Mouse (Mus musculus) MEL (cell line): ENCODE data around the gene Cd180. TPM values are rescaled to one million over a fixed set of nuclear protein-coding genes. Genes with fewer than 3 reads are reported as not detected.

ENCODE experiments used
- DNase-seq: peaks from one replicate; pipeline ENCODE4 v3.0.0; 2011; ENCODE audit warnings: low read depth, low spot score
- H3K27ac ChIP-seq: 2 replicates; pipeline ENCODE4 v1.5.1; 2012; ENCODE audit warnings: low read depth, mild to moderate bottlenecking, control low read depth, low read length, moderate library complexity; ENCODE audit not compliant: control insufficient read depth
- H3K27me3 ChIP-seq, 2 experiments: fragments of 150-350 bp in 1 of 2; sonication (generic) in 1 of 2; 2 replicates each; pipeline ENCODE4 v1.6.1; 2012; ENCODE audit warnings: low read length in 2 of 2, mild to moderate bottlenecking in 2 of 2, improper control_type of control experiment in 1 of 2, moderate library complexity in 1 of 2; ENCODE audit not compliant: insufficient read depth in 2 of 2, control insufficient read depth in 1 of 2
- H3K36me3 ChIP-seq, 2 experiments: 2 replicates each; pipeline ENCODE4 v1.6.1; 2012 to 2014; ENCODE audit warnings: low read length in 2 of 2, improper control_type of control experiment in 1 of 2, inconsistent platforms in 1 of 2, mild to moderate bottlenecking in 1 of 2; ENCODE audit not compliant: insufficient read depth in 2 of 2, control insufficient read depth in 1 of 2
- H3K4me1 ChIP-seq, 2 experiments: fragments of 150-350 bp in 1 of 2; sonication (generic) in 1 of 2; 2 replicates each; pipeline ENCODE4 v1.6.1; 2012; ENCODE audit warnings: low read length in 2 of 2, improper control_type of control experiment in 1 of 2, mild to moderate bottlenecking in 1 of 2; ENCODE audit not compliant: insufficient read depth in 2 of 2, control insufficient read depth in 1 of 2
- H3K4me3 ChIP-seq, 2 experiments: fragments of 150-350 bp in 1 of 2; sonication (generic) in 1 of 2; 2 replicates each; pipeline ENCODE4 v1.5.1; 2012; ENCODE audit warnings: low read depth in 2 of 2, low read length in 2 of 2, mild to moderate bottlenecking in 2 of 2, moderate library complexity in 2 of 2, control low read depth in 1 of 2, improper control_type of control experiment in 1 of 2; ENCODE audit not compliant: control insufficient read depth in 1 of 2, insufficient read depth in 1 of 2
- H3K79me2 ChIP-seq: 2 replicates; pipeline ENCODE4 v1.6.1; 2012; ENCODE audit warnings: mild to moderate bottlenecking, low read length, moderate library complexity; ENCODE audit not compliant: control insufficient read depth, poor library complexity, insufficient read depth
- H3K9ac ChIP-seq: 2 replicates; pipeline ENCODE4 v1.6.1; 2012; ENCODE audit warnings: low read depth, mild to moderate bottlenecking, control low read depth, low read length, moderate library complexity; ENCODE audit not compliant: control insufficient read depth, poor library complexity, severe bottlenecking
- H3K9me3 ChIP-seq: fragments of 150-350 bp; sonication (generic); replicated peaks from 2 replicates; pipeline ENCODE4 v1.6.1; 2012; ENCODE audit warnings: mild to moderate bottlenecking, low read length, improper control_type of control experiment, moderate library complexity; ENCODE audit not compliant: insufficient read depth
- BHLHE40 ChIP-seq: IDR thresholded peaks from 2 replicates; pipeline ENCODE4 v1.6.1; 2012; ENCODE audit warnings: low read depth, mild to moderate bottlenecking, inconsistent platforms, low read length, improper control_type of control experiment, borderline replicate concordance
- CHD2 ChIP-seq: IDR thresholded peaks from 2 replicates; pipeline ENCODE4 v1.6.1; 2011; ENCODE audit warnings: low read length, improper control_type of control experiment
- CTCF ChIP-seq, 3 experiments: IDR thresholded peaks in 2 of 3; conservative IDR thresholded peaks in 1 of 3; 2 replicates each; pipeline ENCODE4 v1.5.1; 2011 to 2012; ENCODE audit warnings: low read length in 3 of 3, low read depth in 2 of 3, mild to moderate bottlenecking in 2 of 3, improper control_type of control experiment in 1 of 3, inconsistent platforms in 1 of 3, mixed read lengths in 1 of 3, moderate library complexity in 1 of 3; ENCODE audit not compliant: control insufficient read depth in 1 of 3, insufficient read depth in 1 of 3, poor library complexity in 1 of 3, severe bottlenecking in 1 of 3
- E2F4 ChIP-seq: IDR thresholded peaks from 2 replicates; pipeline ENCODE4 v1.6.1; 2011; ENCODE audit warnings: low read depth, low read length, improper control_type of control experiment, borderline replicate concordance
- ETS1 ChIP-seq: IDR thresholded peaks from 2 replicates; pipeline ENCODE4 v1.6.1; 2012; ENCODE audit warnings: low read depth, mild to moderate bottlenecking, inconsistent platforms, low read length, improper control_type of control experiment, moderate library complexity
- GABPA ChIP-seq: IDR thresholded peaks from 2 replicates; pipeline ENCODE4 v1.6.1; 2012; ENCODE audit warnings: low read depth, mild to moderate bottlenecking, inconsistent platforms, low read length, improper control_type of control experiment, moderate library complexity
- HCFC1 ChIP-seq: IDR thresholded peaks from 2 replicates; pipeline ENCODE4 v1.6.1; 2012; ENCODE audit warnings: low read depth, mild to moderate bottlenecking, inconsistent platforms, low read length, improper control_type of control experiment, moderate library complexity
- JUND ChIP-seq: IDR thresholded peaks from 2 replicates; pipeline ENCODE4 v1.6.1; 2011; ENCODE audit warnings: low read depth, mild to moderate bottlenecking, improper control_type of control experiment, low read length
- KAT2A ChIP-seq: conservative IDR thresholded peaks from 2 replicates; pipeline ENCODE4 v1.6.1; 2012; ENCODE audit warnings: low read depth, low read length, improper control_type of control experiment, inconsistent platforms
- MAX ChIP-seq: IDR thresholded peaks from 2 replicates; pipeline ENCODE4 v1.6.1; 2011; ENCODE audit warnings: low read length, improper control_type of control experiment
- MAZ ChIP-seq: IDR thresholded peaks from 2 replicates; pipeline ENCODE4 v1.6.1; 2012; ENCODE audit warnings: low read depth, mild to moderate bottlenecking, inconsistent platforms, low read length, improper control_type of control experiment
- MEF2A ChIP-seq: IDR thresholded peaks from 2 replicates; pipeline ENCODE4 v1.6.1; 2014; ENCODE audit warnings: low read depth, mild to moderate bottlenecking, inconsistent platforms, low read length, improper control_type of control experiment; ENCODE audit not compliant: poor library complexity, insufficient replicate concordance, severe bottlenecking; ENCODE audit errors: extremely low read depth
- MXI1 ChIP-seq: IDR thresholded peaks from 2 replicates; pipeline ENCODE4 v1.6.1; 2011; ENCODE audit warnings: mild to moderate bottlenecking, low read depth, low read length, improper control_type of control experiment
- NELFE ChIP-seq: IDR thresholded peaks from 2 replicates; pipeline ENCODE4 v1.6.1; 2011; ENCODE audit warnings: low read depth, low read length, improper control_type of control experiment
- RAD21 ChIP-seq: IDR thresholded peaks from 2 replicates; pipeline ENCODE4 v1.6.1; 2011; ENCODE audit warnings: mild to moderate bottlenecking, low read depth, low read length, improper control_type of control experiment
- RCOR1 ChIP-seq: IDR thresholded peaks from 2 replicates; pipeline ENCODE4 v1.6.1; 2012; ENCODE audit warnings: low read depth, mild to moderate bottlenecking, inconsistent platforms, low read length, improper control_type of control experiment
- SIN3A ChIP-seq: IDR thresholded peaks from 2 replicates; pipeline ENCODE4 v1.6.1; 2012; ENCODE audit warnings: low read length, improper control_type of control experiment, inconsistent platforms
- SMC3 ChIP-seq: IDR thresholded peaks from 2 replicates; pipeline ENCODE4 v1.6.1; 2011; ENCODE audit warnings: low read depth, low read length, improper control_type of control experiment
- TBP ChIP-seq: IDR thresholded peaks from 2 replicates; pipeline ENCODE4 v1.8.0; 2011; ENCODE audit warnings: low read depth, low read length, improper control_type of control experiment
- TCF12 ChIP-seq: IDR thresholded peaks from 2 replicates; pipeline ENCODE4 v1.6.1; 2014; ENCODE audit warnings: low read depth, mild to moderate bottlenecking, inconsistent platforms, low read length, improper control_type of control experiment, moderate library complexity
- UBTF ChIP-seq: IDR thresholded peaks from 2 replicates; pipeline ENCODE4 v1.6.1; 2012; ENCODE audit warnings: low read depth, mild to moderate bottlenecking, inconsistent platforms, low read length, improper control_type of control experiment, moderate library complexity, borderline replicate concordance; ENCODE audit not compliant: insufficient read depth
- USF1 ChIP-seq: IDR thresholded peaks from 2 replicates; pipeline ENCODE4 v1.6.1; 2014; ENCODE audit warnings: low read depth, mild to moderate bottlenecking, inconsistent platforms, low read length, improper control_type of control experiment, moderate library complexity
- ZC3H11A ChIP-seq: IDR thresholded peaks from 2 replicates; pipeline ENCODE4 v1.6.1; 2012; ENCODE audit warnings: low read depth, mild to moderate bottlenecking, inconsistent platforms, low read length, improper control_type of control experiment
- ZMIZ1 ChIP-seq: IDR thresholded peaks from 2 replicates; pipeline ENCODE4 v1.6.1; 2012; ENCODE audit warnings: low read depth, mild to moderate bottlenecking, inconsistent platforms, low read length, improper control_type of control experiment, moderate library complexity
- ZNF384 ChIP-seq: IDR thresholded peaks from 2 replicates; pipeline ENCODE4 v1.6.1; 2012; ENCODE audit warnings: low read depth, mild to moderate bottlenecking, inconsistent platforms, low read length, improper control_type of control experiment
- polyA plus RNA-seq, 2 experiments: library from polyadenylated mRNA; stranded (reverse) in 1 of 2; unstranded in 1 of 2; fragments of >175 nt in 1 of 2; fragments of >200 nt in 1 of 2; gene quantifications; 2 replicates each; pipeline versions ENCODE4 v1.2.1 to v1.2.4; 2012; ENCODE audit warnings: low replicate concordance in 2 of 2, low read depth in 1 of 2; ENCODE audit not compliant: insufficient read length in 2 of 2, insufficient read depth in 1 of 2, missing spikeins in 1 of 2
- total RNA-seq: library from RNA; depleted of rRNA; stranded (reverse); fragments of 300-350 nt; gene quantifications from 2 replicates; pipeline ENCODE4 v1.2.3, GENCODE M21; 2012

Cd180 gene
- total and polyA plus RNA-seq, 3 experiments, result 0.12 to 1.8 TPM; not detected in 1

GRCm38 (mm10) chr13:102664041-102664440 lies 29.3 kb upstream of the Cd180 start:
- Histone ChIP-seq H3K36me3 (peaks cover 0 to 24% of the 10 kb centered on the region in 2 experiments; a peak in 2 of 4 replicates), H3K27ac (no peak overlapping the region), H3K79me2 (no peaks in the 10 kb centered on the region; the same call in 1 of the 2 replicates)
- TF ChIP-seq CHD2, result no peak
- TF ChIP-seq NELFE, result no peak
- no peak for TF ChIP-seq ZC3H11A
- TF ChIP-seq TBP, result no peak
- no peak for TF ChIP-seq RCOR1
- no peak for TF ChIP-seq MXI1
- no peak for TF ChIP-seq HCFC1
- no peak for TF ChIP-seq ETS1
- TF ChIP-seq KAT2A, result no peak
- no peak for TF ChIP-seq MEF2A
- no peak for TF ChIP-seq GABPA
- TF ChIP-seq SIN3A, result no peak
- TF ChIP-seq RAD21, result no peak
- TF ChIP-seq ZNF384, result no peak
- no peak for TF ChIP-seq E2F4
- TF ChIP-seq MAX, result no peak
- no peak for TF ChIP-seq JUND
- TF ChIP-seq ZMIZ1, result no peak
- TF ChIP-seq, all 39 proteins: peak for 0
- H3K4me3 ChIP-seq, result no peak overlapping the region
- DNase-seq, result peak; percentile 21
- no peak overlapping the region for H3K9ac ChIP-seq
- no peaks in the 10 kb centered on the region for H3K9me3 ChIP-seq
- H3K4me1 ChIP-seq, result peaks cover 9 to 31% of the 10 kb centered on the region in 2 experiments; a peak in 3 of 4 replicates
- no peaks in the 10 kb centered on the region for H3K27me3 ChIP-seq

- Histone ChIP-seq H3K4me1 (peaks cover 11 to 41% of the 10 kb centered on the region in 2 experiments; a peak in 3 of 4 replicates), H3K27me3 (no peaks in the 10 kb centered on the region), H3K27ac (peak overlapping the region; percentile 93), H3K79me2 (no peaks in the 10 kb centered on the region; the same call in 1 of the 2 replicates), H3K9me3 (no peaks in the 10 kb centered on the region), H3K36me3 (peaks cover 0 to 33% of the 10 kb centered on the region in 2 experiments; a peak in 2 of 4 replicates), H3K4me3 (peak overlapping the region; percentile 7 to 68), H3K9ac (peak overlapping the region; percentile 67)
- TF ChIP-seq RAD21 (peak; percentile 86), ZC3H11A (peak; percentile 36; the same call in 1 of the 2 replicates), SMC3 (peak; percentile 59), MAX (no peak), ZMIZ1 (no peak), BHLHE40 (0 out of 2 replicates have a peak, but pooled peaks have one; percentile 28), USF1 (peak; percentile 70), CTCF (IDR thresholded peaks at IDR 0.05 in 2 of 3, conservative IDR thresholded peaks at IDR 0.05 in 1 of 3; ENCODE audit: control insufficient read depth in 1 of 3, insufficient read depth in 1 of 3, low read depth in 2 of 3, low read length in 3 of 3, poor library complexity in 1 of 3, severe bottlenecking in 1 of 3) (peak; percentile 79 to 83 (median 81)), TCF12 (no peak), UBTF (no peak), HCFC1 (peak; percentile 52; the same call in 1 of the 2 replicates), MAZ (no peak)
- DNase-seq, result peak; percentile 94
These were observed 28.3 kb upstream of the Cd180 start for GRCm38 (mm10) chr13:102664843-102665587.
